Mouse (Mus musculus): ENCODE results near the gene Hist1h2ag. TPM values are rescaled to one million over a fixed set of nuclear protein-coding genes. Genes with fewer than 3 reads are reported as not detected.

The Hist1h2ag gene
- polyA plus RNA-seq, 1 experiment: 42.0 TPM

- H3K4me1 ChIP-seq (ENCODE audit: control insufficient read depth, insufficient read depth, low read length): no peaks in the 10 kb centered on the region; the same call in 1 of the 2 replicates
- WGBS: under 1% methylated on average over 12 of the region's 14 CpGs
These were observed 8.1 kb downstream of the Hist1h2ag start for GRCm38 (mm10) chr13:22034443-22035266.

GRCm38 (mm10) chr13:22033741-22034442, 8.9 kb downstream of the Hist1h2ag start:
- TF ChIP-seq POLR2A (IDR thresholded peaks at IDR 0.05; ENCODE audit: borderline replicate concordance, control insufficient read depth, low read depth, low read length) (no peak), CTCF (IDR thresholded peaks at IDR 0.05; ENCODE audit: control insufficient read depth, insufficient read depth, low read length) (no peak)
- no peak overlapping the region for H3K27ac ChIP-seq (ENCODE audit: control insufficient read depth, insufficient read depth, low read depth, low read length, poor library complexity)
- H3K4me3 ChIP-seq (replicated peaks; ENCODE audit: control insufficient read depth, low read depth, low read length): peak overlapping the region; percentile 22
- no peaks in the 10 kb centered on the region; the same call in 1 of the 2 replicates for H3K4me1 ChIP-seq (ENCODE audit: control insufficient read depth, insufficient read depth, low read length)
- WGBS: 41% methylated on average over 5 of the region's 5 CpGs

More at GRCm38 (mm10) chr13:22034443-22035266, 8.1 kb downstream of the Hist1h2ag start:
- Histone ChIP-seq H3K4me3 (replicated peaks; ENCODE audit: control insufficient read depth, low read depth, low read length) (peak overlapping the region; percentile 72), H3K27ac (ENCODE audit: control insufficient read depth, insufficient read depth, low read depth, low read length, poor library complexity) (peak overlapping the region; percentile 95)
- TF ChIP-seq CTCF (IDR thresholded peaks at IDR 0.05; ENCODE audit: control insufficient read depth, insufficient read depth, low read length) (no peak), POLR2A (IDR thresholded peaks at IDR 0.05; ENCODE audit: borderline replicate concordance, control insufficient read depth, low read depth, low read length) (no peak)

- Histone ChIP-seq H3K27ac (ENCODE audit: control insufficient read depth, insufficient read depth, low read depth, low read length, poor library complexity) (no peak overlapping the region), H3K4me1 (ENCODE audit: control insufficient read depth, insufficient read depth, low read length) (no peaks in the 10 kb centered on the region; the same call in 1 of the 2 replicates), H3K4me3 (replicated peaks; ENCODE audit: control insufficient read depth, low read depth, low read length) (no peak overlapping the region)
- TF ChIP-seq POLR2A (IDR thresholded peaks at IDR 0.05; ENCODE audit: borderline replicate concordance, control insufficient read depth, low read depth, low read length) (no peak), CTCF (IDR thresholded peaks at IDR 0.05; ENCODE audit: control insufficient read depth, insufficient read depth, low read length) (no peak)
- WGBS: 5% methylated on average over 4 of the region's 4 CpGs
These were observed 12.3 kb downstream of the Hist1h2ag start for GRCm38 (mm10) chr13:22030493-22030892.

- Histone ChIP-seq H3K4me3 (replicated peaks; ENCODE audit: control insufficient read depth, low read depth, low read length) (no peak overlapping the region), H3K27ac (ENCODE audit: control insufficient read depth, insufficient read depth, low read depth, low read length, poor library complexity) (no peak overlapping the region), H3K4me1 (ENCODE audit: control insufficient read depth, insufficient read depth, low read length) (no peaks in the 10 kb centered on the region; the same call in 1 of the 2 replicates)
- 71% methylated on average over 8 of the region's 8 CpGs for WGBS
- TF ChIP-seq POLR2A (IDR thresholded peaks at IDR 0.05; ENCODE audit: borderline replicate concordance, control insufficient read depth, low read depth, low read length) (no peak), CTCF (IDR thresholded peaks at IDR 0.05; ENCODE audit: control insufficient read depth, insufficient read depth, low read length) (no peak)
These were observed 12.8 kb downstream of the Hist1h2ag start for GRCm38 (mm10) chr13:22029928-22030327.

GRCm38 (mm10) chr13:22028673-22029460, 13.9 kb downstream of the Hist1h2ag start:
- H3K27ac ChIP-seq (ENCODE audit: control insufficient read depth, insufficient read depth, low read depth, low read length, poor library complexity): peak overlapping the region; percentile 62
- peak overlapping the region; percentile 60 for H3K4me3 ChIP-seq (replicated peaks; ENCODE audit: control insufficient read depth, low read depth, low read length)
- H3K4me1 ChIP-seq (ENCODE audit: control insufficient read depth, insufficient read depth, low read length): no peaks in the 10 kb centered on the region; the same call in 1 of the 2 replicates
- 0 out of 2 replicates have a peak, but pooled peaks have one; percentile 18 for TF ChIP-seq POLR2A (IDR thresholded peaks at IDR 0.05; ENCODE audit: borderline replicate concordance, control insufficient read depth, low read depth, low read length)
- peak; percentile 97 for TF ChIP-seq CTCF (IDR thresholded peaks at IDR 0.05; ENCODE audit: control insufficient read depth, insufficient read depth, low read length)
- WGBS: 1% methylated on average over 40 of the region's 40 CpGs

- H3K27ac ChIP-seq (ENCODE audit: control insufficient read depth, insufficient read depth, low read depth, low read length, poor library complexity): no peak overlapping the region
- no peaks in the 10 kb centered on the region; the same call in 1 of the 2 replicates for H3K4me1 ChIP-seq (ENCODE audit: control insufficient read depth, insufficient read depth, low read length)
- TF ChIP-seq CTCF (IDR thresholded peaks at IDR 0.05; ENCODE audit: control insufficient read depth, insufficient read depth, low read length) (no peak), POLR2A (IDR thresholded peaks at IDR 0.05; ENCODE audit: borderline replicate concordance, control insufficient read depth, low read depth, low read length) (no peak)
- peak overlapping the region; percentile 50 for H3K4me3 ChIP-seq (replicated peaks; ENCODE audit: control insufficient read depth, low read depth, low read length)
- 2% methylated on average over 35 of the region's 35 CpGs for whole genome bisulfite sequencing
These were observed 16.4 kb downstream of the Hist1h2ag start for GRCm38 (mm10) chr13:22026058-22027031.

- Histone ChIP-seq H3K27ac (ENCODE audit: control insufficient read depth, insufficient read depth, low read depth, low read length, poor library complexity) (no peak overlapping the region), H3K4me1 (ENCODE audit: control insufficient read depth, insufficient read depth, low read length) (no peaks in the 10 kb centered on the region), H3K4me3 (replicated peaks; ENCODE audit: control insufficient read depth, low read depth, low read length) (peak overlapping the region; percentile 72)
- no peak for TF ChIP-seq CTCF (IDR thresholded peaks at IDR 0.05; ENCODE audit: control insufficient read depth, insufficient read depth, low read length)
- under 1% methylated on average over 9 of the region's 9 CpGs for WGBS
These were observed 20.5 kb downstream of the Hist1h2ag start for GRCm38 (mm10) chr13:22022241-22022640.

All from bone marrow, adult 2 months (tissue).